Mouse (Mus musculus): ENCODE results near the gene Oaz3.

The Oaz3 gene

GRCm38 (mm10) chr3:94443597-94443964 is at the start of gene Oaz3:
Gene Oaz3, minus strand, starts transcription at chr3:94443915.
- no peak for DNase-seq

DNA sequence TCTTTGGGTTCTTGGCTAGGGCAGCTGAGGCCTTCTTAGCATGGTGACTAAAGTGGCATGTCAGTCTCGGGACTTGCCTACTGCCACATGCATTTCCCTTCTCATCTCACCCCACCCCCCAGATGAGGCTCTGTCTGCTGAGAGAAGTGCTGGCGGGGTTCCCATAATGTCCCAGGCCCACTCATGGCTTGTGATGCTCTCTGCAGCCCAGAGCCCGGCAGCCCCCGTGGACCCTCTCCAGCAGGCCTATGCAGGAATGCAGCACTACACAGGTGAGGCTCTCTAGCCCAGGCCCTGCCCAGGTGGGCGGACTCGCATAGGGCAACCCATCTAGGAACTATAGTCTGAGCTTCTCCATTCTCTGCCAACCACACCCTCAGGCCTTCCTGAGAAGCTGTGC is 43.9 kb upstream of the Oaz3 start:
- no peak for DNase-seq

- DNase-seq: no peak
Measured at GRCm38 (mm10) chr3:94485922-94486321, 42.2 kb upstream of the Oaz3 start.

DNA sequence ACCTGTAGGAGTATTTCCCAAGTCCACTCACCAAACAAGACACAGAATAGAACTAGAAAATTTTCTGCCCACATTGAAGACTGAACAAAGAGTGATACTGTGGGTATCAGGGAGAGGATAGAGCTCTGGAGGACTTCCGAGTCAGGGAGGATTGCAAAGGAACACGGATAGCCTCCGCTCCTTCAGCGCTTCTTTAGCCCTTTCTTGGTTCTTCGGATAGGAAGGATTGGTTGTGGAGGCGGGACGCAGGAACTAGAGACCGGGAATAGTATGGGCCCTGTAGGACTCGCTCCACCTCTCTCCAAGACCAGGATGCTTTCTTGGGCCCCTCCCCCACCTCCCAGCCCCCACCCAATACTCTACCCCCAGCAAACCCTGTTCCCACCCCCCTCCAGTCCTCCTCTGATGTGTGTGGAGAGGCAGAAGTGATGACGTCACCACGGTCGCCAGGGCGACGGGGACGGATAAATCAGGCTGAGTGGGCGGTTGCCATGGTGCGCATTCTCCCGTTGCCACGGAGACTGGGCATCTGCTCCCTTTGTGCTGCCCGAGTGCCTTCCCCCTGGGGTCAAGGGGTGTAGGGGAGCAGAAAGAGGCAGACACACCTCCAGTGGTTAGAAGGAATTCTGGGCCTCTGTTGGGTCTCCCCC is 40.2 kb upstream of the Oaz3 start:
- DNase-seq: peak; percentile 94

- DNase-seq: no peak
Measured at GRCm38 (mm10) chr3:94482764-94483385, 39.2 kb upstream of the Oaz3 start.

DNA sequence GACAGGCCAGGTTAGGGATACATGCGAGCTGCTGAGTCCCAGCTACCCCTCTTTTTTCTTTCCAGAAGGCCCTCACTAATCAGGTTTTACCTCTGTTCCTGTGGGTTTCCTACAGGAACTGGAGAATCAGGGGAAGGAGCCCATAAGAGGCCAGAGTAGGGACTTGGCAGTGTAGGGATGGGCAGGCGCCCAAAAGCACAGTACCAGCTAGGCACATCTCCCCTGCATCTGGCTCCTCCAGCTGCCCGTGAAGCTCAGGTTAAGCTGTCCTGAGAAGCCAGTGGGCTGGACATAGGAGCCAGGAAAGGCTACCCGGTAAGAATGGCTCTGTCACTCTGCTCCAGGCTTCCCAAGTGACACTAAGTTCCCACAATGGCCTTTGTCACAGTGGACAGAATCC is 37.7 kb upstream of the Oaz3 start:
- DNase-seq: no peak

DNA sequence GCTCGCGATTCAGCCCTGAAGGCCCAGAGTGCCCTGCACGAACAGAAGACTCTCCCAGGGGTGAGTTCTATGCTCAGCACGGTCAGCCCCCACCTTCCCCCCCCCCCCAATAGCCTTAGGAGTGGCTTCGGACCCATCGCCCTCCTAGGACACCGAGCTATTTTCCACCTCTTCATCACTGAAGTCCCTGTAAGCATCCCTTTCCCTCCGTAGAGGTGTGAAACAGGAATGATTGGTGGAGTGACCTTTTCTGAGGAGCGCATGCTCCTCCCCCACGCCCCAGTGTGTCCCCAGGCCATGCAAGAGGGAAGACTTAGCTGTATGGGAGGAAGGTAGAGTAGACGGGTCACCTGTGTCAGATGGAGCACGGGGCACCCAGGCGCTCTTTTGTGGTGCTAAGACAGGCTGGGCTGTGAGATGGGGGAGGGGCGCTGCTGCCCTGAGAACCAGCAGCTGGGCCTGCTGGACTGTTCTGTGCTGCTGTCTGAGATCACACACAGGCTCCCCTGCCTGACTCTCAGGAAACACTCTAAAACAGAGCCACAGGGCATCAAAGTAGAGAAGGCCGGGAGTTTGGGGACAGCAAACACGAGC is 36.7 kb upstream of the Oaz3 start, which contains the start of gene Riiad1:
Riiad1 (minus strand) TSS at position 51 of the 594 bp plus-strand sequence.
- peak; percentile 36 for DNase-seq

GRCm38 (mm10) chr3:94479564-94479963 is 35.8 kb upstream of the Oaz3 start:
- peak; percentile 65 for DNase-seq

DNA sequence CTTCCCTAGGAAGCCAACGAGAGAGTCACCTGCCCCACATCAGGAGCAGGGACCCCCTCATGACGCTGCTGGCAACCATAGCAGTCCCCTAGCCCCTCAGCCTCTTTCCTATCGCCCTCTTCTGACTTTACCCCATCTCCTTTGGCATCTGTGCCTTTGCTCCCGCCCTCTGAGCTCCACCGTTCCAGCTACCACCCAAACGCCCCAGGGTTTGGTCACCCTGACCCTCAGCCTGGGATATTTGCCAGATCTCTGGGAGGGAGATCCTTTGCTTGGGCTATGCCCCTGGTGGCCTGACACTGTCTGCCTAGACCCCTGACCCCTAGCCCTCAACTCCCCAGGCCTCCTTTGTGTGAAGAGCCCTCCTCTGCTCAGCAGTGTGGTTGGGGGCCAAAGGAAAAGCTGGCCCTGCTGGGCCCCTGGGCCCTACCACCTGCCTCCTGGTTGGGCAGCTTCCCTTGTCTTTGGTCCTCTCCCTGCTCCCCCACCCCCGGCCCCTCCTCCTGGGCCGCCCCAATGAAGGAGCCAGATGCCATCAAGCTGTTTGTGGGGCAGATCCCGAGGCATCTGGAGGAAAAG is 35.0 kb upstream of the Oaz3 start:
- peak; percentile 35 for DNase-seq

DNA sequence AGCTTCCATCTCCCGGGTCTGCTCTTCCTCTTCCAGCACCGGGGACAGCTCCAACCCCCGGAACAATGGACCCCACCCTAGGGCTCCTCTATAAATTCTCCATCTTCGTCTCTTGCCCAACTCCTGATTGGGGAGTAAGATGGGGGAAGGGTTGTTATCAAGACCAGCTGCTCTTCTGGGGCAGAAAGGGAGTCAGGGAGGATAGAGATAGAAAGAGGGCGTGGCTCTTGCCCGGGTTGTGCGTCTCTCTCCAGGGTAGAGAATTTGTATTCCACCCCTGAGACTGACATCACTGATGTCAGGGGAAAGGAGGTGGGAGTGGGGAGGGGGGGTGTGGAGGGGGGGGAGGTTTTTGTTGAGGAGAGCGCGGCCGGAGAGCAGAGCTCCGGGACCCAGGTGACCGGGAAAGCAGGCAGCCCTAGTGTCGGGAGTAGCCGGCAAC is 34.3 kb upstream of the Oaz3 start, which contains the start of gene Celf3:
Celf3 (plus strand) TSS at position 315 of the 442 bp plus-strand sequence.
- DNase-seq: peak; percentile 76

DNA sequence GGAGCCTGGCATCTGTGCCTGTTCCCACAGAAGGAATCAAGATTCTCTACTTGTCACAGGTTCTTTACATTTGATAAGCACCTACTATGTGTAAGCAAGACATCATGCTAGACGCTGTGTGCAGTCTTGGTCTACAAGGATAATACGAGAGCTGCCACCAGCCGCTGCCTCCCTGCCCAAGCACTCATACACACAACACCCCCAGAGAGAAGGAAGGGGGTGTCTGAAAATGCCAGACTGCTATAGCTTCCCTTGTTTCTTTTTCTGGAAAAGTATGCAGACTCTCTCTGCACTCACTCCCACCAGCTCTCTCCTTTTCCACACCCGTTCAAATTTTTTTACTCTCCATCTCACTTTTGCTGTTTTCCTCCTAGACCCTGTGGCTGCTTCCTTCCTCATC is 33.7 kb upstream of the Oaz3 start:
- no peak for DNase-seq

GRCm38 (mm10) chr3:94476301-94477035 is 32.8 kb upstream of the Oaz3 start:
- DNase-seq: peak; percentile 42

- no peak for DNase-seq
Measured at GRCm38 (mm10) chr3:94473567-94474232, 30.0 kb upstream of the Oaz3 start.

DNA sequence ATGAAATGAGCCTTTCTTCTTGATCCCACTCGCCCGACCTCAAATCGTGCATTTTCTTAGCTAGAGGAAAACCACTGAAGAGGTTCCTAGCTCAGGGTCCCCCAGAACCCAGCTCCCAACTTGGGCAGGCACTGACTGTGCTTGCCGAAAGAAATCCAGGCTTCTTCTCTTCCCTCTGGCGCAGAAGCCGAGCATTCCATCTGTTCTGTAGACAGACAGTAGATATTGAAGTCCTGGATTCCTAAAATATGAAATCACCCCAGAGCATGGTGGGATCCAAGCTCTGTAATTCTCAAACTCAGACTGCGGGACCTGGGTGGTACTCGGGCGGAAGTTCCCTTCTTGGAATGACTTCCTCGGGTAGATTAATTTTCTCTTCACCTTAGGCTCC is 29.4 kb upstream of the Oaz3 start:
- DNase-seq: no peak

DNA sequence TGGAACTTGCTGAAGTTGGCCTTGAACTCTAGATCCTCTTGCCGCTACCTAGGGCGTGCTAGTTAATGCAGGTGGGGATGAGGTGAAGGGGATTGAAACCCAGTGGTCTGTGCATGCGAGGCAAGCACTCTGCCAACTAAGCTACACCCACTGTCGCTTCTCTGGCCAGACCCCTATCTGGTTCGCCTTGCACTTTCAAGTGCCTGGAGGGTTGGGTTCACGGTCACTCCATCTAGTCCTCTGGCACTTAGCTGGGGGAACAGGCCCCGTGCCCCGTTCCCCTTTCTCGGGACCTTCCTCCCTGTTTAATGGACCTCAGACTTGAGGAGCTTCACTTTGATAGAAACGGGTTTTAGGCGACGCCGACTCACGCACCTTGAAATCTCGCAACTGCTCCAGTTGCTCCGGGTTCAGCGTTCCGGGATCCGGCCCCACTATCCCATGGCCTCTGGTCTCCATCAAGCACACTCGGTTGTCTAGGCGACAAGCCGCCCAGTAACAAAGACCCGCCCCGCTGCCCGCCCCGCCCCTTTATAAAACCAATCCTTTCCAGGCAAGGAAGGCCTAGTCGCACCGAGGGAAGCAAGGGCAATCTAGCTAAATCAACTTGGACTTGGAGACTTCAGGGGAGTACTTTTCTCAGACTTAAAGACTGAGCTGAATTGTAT is 28.9 kb upstream of the Oaz3 start:
- DNase-seq: peak; percentile 85

DNA sequence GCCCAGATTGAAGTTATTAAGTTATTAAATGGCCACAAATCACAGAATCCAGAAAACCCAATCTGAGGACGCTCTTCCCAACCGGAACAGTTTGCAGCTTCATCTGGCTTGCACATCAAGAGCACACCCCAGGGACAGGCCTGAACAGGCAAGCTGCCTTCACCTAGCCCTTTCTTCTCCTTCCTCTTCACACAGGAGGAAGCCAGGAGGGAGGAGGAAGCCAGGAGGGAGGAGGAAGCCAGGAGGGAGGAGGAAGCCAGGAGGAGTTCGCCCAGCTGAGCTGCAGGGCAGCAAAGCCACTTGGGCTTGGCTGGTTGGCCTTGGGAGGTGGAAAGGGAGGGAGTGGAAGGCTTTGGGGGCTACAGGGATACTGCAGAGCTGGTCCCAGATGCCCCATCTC is 25.2 kb upstream of the Oaz3 start:
- no peak for DNase-seq

- no peak for DNase-seq
Measured at GRCm38 (mm10) chr3:94465632-94466430, 22.1 kb upstream of the Oaz3 start.

GRCm38 (mm10) chr3:94463926-94464578 is 20.3 kb upstream of the Oaz3 start:
- DNase-seq: peak; percentile 59

GRCm38 (mm10) chr3:94459834-94460233 is 16.1 kb upstream of the Oaz3 start:
- DNase-seq: no peak

DNA sequence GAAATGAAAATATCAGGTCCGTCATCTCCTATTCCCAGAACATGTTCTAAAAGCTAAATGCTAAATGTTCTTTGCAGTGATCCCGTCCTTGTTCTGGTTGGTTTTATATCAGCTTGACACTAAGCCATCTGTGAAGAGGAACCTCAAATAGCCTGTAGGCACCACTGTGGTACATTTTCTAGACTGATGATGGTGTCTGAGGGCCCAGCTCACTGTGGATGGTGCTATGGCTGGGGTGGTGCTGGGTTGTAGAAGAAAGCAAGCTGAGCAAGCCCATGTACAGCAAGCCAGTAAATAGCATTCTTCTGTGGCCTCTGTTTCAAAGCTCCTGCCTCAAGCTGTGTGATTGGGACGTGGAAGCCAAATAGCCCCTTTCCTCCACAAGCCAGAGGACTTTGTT is 13.3 kb upstream of the Oaz3 start:
- no peak for DNase-seq

Measured in embryo, embryonic 11 days (tissue).